8 mouse cellular contexts compared by ENCODE assay signal in genomic region chr4:126111153-126111549, GRCm38 (mm10). TPM values are rescaled to one million over a fixed set of nuclear protein-coding genes. Genes with fewer than 3 reads are reported as not detected.
DNase-seq lines count a peak whose midpoint lies in the region; ATAC-seq and TF ChIP-seq lines count a peak whose summit lies in the region.

No protein-coding gene starts in this region.

- no peaks in the 10 kb centered on the region for H3K27me3 ChIP-seq in limb, embryonic 11.5 days (ENCODE audit: control insufficient read depth, insufficient read depth, low read length)

- no peak overlapping the region for H3K4me3 ChIP-seq in limb, embryonic 11.5 days (ENCODE audit: low read depth, low read length)
- H3K4me3 ChIP-seq in olfactory bulb, adult 2 months (ENCODE audit: insufficient read depth, low read depth, low read length) = no peak overlapping the region

- H3K27ac ChIP-seq in limb, embryonic 11.5 days (replicated peaks; ENCODE audit: low read depth, low read length) = peak overlapping the region; percentile 68; the same call in 1 of the 2 replicates
- H3K27ac ChIP-seq in olfactory bulb, adult 2 months (ENCODE audit: insufficient read depth, low read depth, low read length) = peak overlapping the region; percentile 95

- H3K9me3 ChIP-seq in limb, embryonic 11.5 days (ENCODE audit: control insufficient read depth, low read length) = no peaks in the 10 kb centered on the region

- peak; percentile 68 for DNase-seq in adrenal gland, postnatal 14 days
- DNase-seq in adrenal gland, adult (ENCODE audit: inconsistent age in 2 of 2, low spot score in 1 of 2) = no peak
- DNase-seq in thymus, postnatal 14 days = peak; percentile 44
- no peak for DNase-seq in thymus, adult 18-20 months
- no peak for DNase-seq in limb, embryonic 11.5 days (ENCODE audit: low spot score)
- no peak for DNase-seq in yolk sac, embryonic 10.5 days (ENCODE audit: low spot score)
- DNase-seq in spleen, postnatal 14 days (ENCODE audit: low spot score in 2 of 2) = no peak

- no peak for TF ChIP-seq POLR2A in olfactory bulb, adult 2 months (IDR thresholded peaks at IDR 0.05; ENCODE audit: insufficient read depth, low read depth, low read length)

- H3K9ac ChIP-seq in limb, embryonic 11.5 days (ENCODE audit: low read length) = peak overlapping the region; percentile 40; the same call in 1 of the 2 replicates

- TF ChIP-seq CTCF in olfactory bulb, adult 2 months (IDR thresholded peaks at IDR 0.05; ENCODE audit: insufficient read depth, low read depth, low read length) = no peak

- WGBS in limb, embryonic 11.5 days = 34% methylated on average over 7 of the region's 7 CpGs
- 18% methylated on average over 7 of the region's 7 CpGs for WGBS in olfactory bulb, adult 2 months

- H3K4me2 ChIP-seq in limb, embryonic 11.5 days (ENCODE audit: low read depth, severe bottlenecking) = peak overlapping the region; percentile 25; the same call in 1 of the 2 replicates

- H3K4me1 ChIP-seq in limb, embryonic 11.5 days (ENCODE audit: control insufficient read depth, insufficient read depth, low read length) = peaks cover 28% of the 10 kb centered on the region
- H3K4me1 ChIP-seq in olfactory bulb, adult 2 months (ENCODE audit: control insufficient read depth, insufficient read depth, low read length) = peaks cover 50% of the 10 kb centered on the region

- no peak for ATAC-seq in limb, embryonic 11.5 days (ENCODE audit: insufficient number of reproducible peaks, low FRiP score, low TSS enrichment, low read depth)

- H3K36me3 ChIP-seq in limb, embryonic 11.5 days (ENCODE audit: control insufficient read depth, insufficient read depth, low read length) = no peaks in the 10 kb centered on the region

RNA-seq across cellular contexts. Expression of gene Stk40, which starts 7.4 kb away (rescaled TPM):
- 39.2 and 48.2 TPM in 2 replicates for total RNA-seq in adrenal gland, postnatal 14 days (2021)
- 27.8 and 30.4 TPM in 2 replicates for polyA plus RNA-seq in limb, embryonic 11.5 days (2014; fragmentation: Nextera tagmentation; extraction: Ambion mirVana)
- polyA plus RNA-seq in olfactory bulb, adult 2 months (2012; ENCODE audit: insufficient read depth, insufficient read length, low replicate concordance, missing spikeins) = not detected in 2 replicates

RNA-seq across cellular contexts. Expression of gene Lsm10, which starts 14.7 kb away (rescaled TPM):
- 17.9 and 20.6 TPM in 2 replicates for total RNA-seq in adrenal gland, postnatal 14 days (2021)
- polyA plus RNA-seq in limb, embryonic 11.5 days (2014; fragmentation: Nextera tagmentation; extraction: Ambion mirVana) = 39.0 and 44.8 TPM in 2 replicates
- polyA plus RNA-seq in olfactory bulb, adult 2 months (2012; ENCODE audit: insufficient read depth, insufficient read length, low replicate concordance, missing spikeins) = not detected in 2 replicates

RNA-seq across cellular contexts. Expression of gene Eva1b, which starts 36.4 kb away (rescaled TPM):
- 27.6 and 32.3 TPM in 2 replicates for total RNA-seq in adrenal gland, postnatal 14 days (2021)
- 64.3 and 70.3 TPM in 2 replicates for polyA plus RNA-seq in limb, embryonic 11.5 days (2014; fragmentation: Nextera tagmentation; extraction: Ambion mirVana)
- not detected in 2 replicates for polyA plus RNA-seq in olfactory bulb, adult 2 months (2012; ENCODE audit: insufficient read depth, insufficient read length, low replicate concordance, missing spikeins)

RNA-seq across cellular contexts. Expression of gene Sh3d21, which starts 52.1 kb away (rescaled TPM):
- total RNA-seq in adrenal gland, postnatal 14 days (2021) = 3.7 and 4.8 TPM in 2 replicates
- polyA plus RNA-seq in limb, embryonic 11.5 days (2014; fragmentation: Nextera tagmentation; extraction: Ambion mirVana) = 5.4 and 5.5 TPM in 2 replicates
- polyA plus RNA-seq in olfactory bulb, adult 2 months (2012; ENCODE audit: insufficient read depth, insufficient read length, low replicate concordance, missing spikeins) = not detected in 2 replicates

RNA-seq across cellular contexts. Expression of gene Oscp1, which starts 52.8 kb away (rescaled TPM):
- 5.2 and 5.8 TPM in 2 replicates for total RNA-seq in adrenal gland, postnatal 14 days (2021)
- polyA plus RNA-seq in limb, embryonic 11.5 days (2014; fragmentation: Nextera tagmentation; extraction: Ambion mirVana) = 20.1 and 21.4 TPM in 2 replicates
- not detected in 2 replicates for polyA plus RNA-seq in olfactory bulb, adult 2 months (2012; ENCODE audit: insufficient read depth, insufficient read length, low replicate concordance, missing spikeins)

Comparison
In these comparisons a context has a peak if more than half of its experiments do, and no peak if none do; other contexts are left out.
1. DNase-seq: peak in adrenal gland, postnatal 14 days (single experiment) and thymus, postnatal 14 days (single experiment); none in adrenal gland, adult (0 of 2), thymus, adult 18-20 months (0 of 2), limb, embryonic 11.5 days (single experiment), yolk sac, embryonic 10.5 days (single experiment) and spleen, postnatal 14 days (0 of 2).
2. RNA of gene Stk40, which starts 7.4 kb away (polyA plus RNA-seq): 27.8 to 30.4 TPM in limb, embryonic 11.5 days; not detected in olfactory bulb, adult 2 months; every median in the first group is over 10 times any median in the second.
3. RNA of gene Lsm10, which starts 14.7 kb away (polyA plus RNA-seq): 39.0 to 44.8 TPM in limb, embryonic 11.5 days; not detected in olfactory bulb, adult 2 months; every median in the first group is over 10 times any median in the second.
4. RNA of gene Eva1b, which starts 36.4 kb away (polyA plus RNA-seq): 64.3 to 70.3 TPM in limb, embryonic 11.5 days; not detected in olfactory bulb, adult 2 months; every median in the first group is over 10 times any median in the second.